Mouse (Mus musculus) ES-E14 (cell line): ENCODE measurements around the gene Smndc1.

Experiments used
- CHD2 ChIP-seq: IDR thresholded peaks from 2 replicates; pipeline ENCODE4 v1.6.1; 2014; ENCODE audit warnings: mild to moderate bottlenecking, low read depth, low read length, inconsistent platforms
- ZC3H11A ChIP-seq: IDR thresholded peaks from 2 replicates; pipeline ENCODE4 v1.6.1; 2012; ENCODE audit warnings: low read depth, mild to moderate bottlenecking, inconsistent platforms, low read length, borderline replicate concordance

DNA sequence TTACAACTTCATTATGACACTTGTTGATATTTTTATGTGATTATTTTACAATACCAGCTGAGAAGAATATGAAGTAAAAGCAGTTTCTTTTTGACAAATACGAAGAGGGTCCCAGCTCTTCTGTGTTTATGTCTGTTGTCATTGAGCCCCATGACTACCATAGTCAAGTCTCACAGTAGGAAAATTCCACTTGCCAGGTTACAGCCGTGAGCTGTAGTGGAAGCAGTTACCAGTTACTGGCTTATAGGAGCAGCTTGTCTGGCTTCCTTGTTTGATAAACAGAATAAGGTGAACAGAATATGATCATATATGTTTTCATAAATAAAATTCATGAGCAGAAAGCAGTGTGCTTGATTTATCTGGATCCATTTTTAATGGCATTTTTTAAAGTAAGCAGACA lies 25.8 kb downstream of the Smndc1 start:
- TF ChIP-seq ZC3H11A (no peak), CHD2 (no peak)
